Mouse (Mus musculus): ENCODE measurements around the gene Olfr710. TPM values are rescaled to one million over a fixed set of nuclear protein-coding genes. Genes with fewer than 3 reads are reported as not detected.
"Not testable (repeated sequence)": the region's sequence is repeated elsewhere in the genome, so short reads cannot be mapped to it uniquely, and the experiment has no call there.

The Olfr710 gene
- polyA plus RNA-seq, 1 experiment from 2014 or later: not detected

DNA sequence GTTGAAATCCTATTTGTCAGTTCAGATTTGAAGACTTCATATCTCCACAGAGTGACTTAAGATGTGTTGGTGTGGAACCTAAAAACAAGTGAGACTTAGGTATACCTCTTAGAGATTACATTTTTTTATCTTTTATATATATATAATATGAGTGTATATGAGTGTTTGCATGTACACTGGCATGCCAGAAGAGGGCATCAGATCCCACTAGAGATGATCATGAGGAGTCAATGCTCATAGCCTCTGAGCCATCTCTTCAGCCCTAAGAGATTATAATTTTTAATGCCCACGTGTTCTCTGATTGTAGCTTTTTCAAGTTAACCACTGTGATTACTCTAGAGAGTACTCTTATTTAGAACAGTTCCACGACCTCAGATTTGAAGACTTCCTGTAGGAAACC is 40.4 kb downstream of the Olfr710 start, which contains the start of gene Olfr1532-ps1:
Gene Olfr1532-ps1 (plus strand): TSS at position 326 of the 400 bp plus-strand sequence.
- no peak for DNase-seq
- Histone ChIP-seq H3K4me3 (ENCODE audit: low read depth, low read length) (no peak within 1 kb of the TSS), H3K9ac (replicated peaks) (no peak within 1 kb of the TSS), H3K4me1 (ENCODE audit: insufficient read depth) (no peaks in the 10 kb centered on the region), H3K27ac (ENCODE audit: low read depth) (no peak within 1 kb of the TSS), H3K27me3 (ENCODE audit: insufficient read depth, low read length) (no peaks in the 10 kb centered on the region), H3K36me3 (replicated peaks; ENCODE audit: insufficient read depth, low read length) (no peaks in the 10 kb centered on the region), H3K4me2 (ENCODE audit: low read depth, low read length) (no peak within 1 kb of the TSS), H3K9me3 (ENCODE audit: low read length) (no peaks in the 10 kb centered on the region)
- TF ChIP-seq EP300 (IDR thresholded peaks at IDR 0.05; ENCODE audit: low read depth) (no peak), CTCF (IDR thresholded peaks at IDR 0.05; ENCODE audit: low read depth) (no peak)
- WGBS (ENCODE audit: insufficient replicate concordance): 50% methylated on average over 2 of the region's 2 CpGs
- no peak for ATAC-seq

DNA sequence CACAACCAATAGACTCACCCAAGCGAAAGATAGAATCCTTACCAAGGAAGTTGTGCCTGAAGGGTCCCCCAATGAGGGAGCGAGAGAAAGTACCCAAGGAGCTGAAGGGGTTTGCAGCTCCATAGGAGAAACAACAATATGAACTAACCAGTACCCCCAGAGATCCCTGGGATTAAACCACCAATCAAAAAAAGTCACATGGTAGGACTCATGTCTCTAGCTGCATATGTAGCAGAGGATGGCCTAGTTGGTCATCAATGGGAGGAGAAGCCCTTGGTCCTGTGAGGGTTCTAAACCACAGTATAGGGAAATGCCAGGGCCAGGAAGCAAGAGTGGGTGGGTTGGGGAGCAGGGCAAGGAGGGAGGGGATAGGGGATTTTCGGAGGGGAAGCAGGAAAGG is 47.0 kb downstream of the Olfr710 start, which contains the start of gene Olfr707:
Gene Olfr707 (minus strand): TSS at position 101 of the 400 bp plus-strand sequence.
- H3K9me3 ChIP-seq (ENCODE audit: low read length); H3K4me2 ChIP-seq (ENCODE audit: low read depth, low read length); H3K27ac ChIP-seq (ENCODE audit: low read depth); H3K27me3 ChIP-seq (ENCODE audit: insufficient read depth, low read length); H3K36me3 ChIP-seq (replicated peaks; ENCODE audit: insufficient read depth, low read length); ATAC-seq; DNase-seq; H3K4me3 ChIP-seq (ENCODE audit: low read depth, low read length); H3K9ac ChIP-seq (replicated peaks); H3K4me1 ChIP-seq (ENCODE audit: insufficient read depth): not testable (repeated sequence)
- 77% methylated on average over 3 of the region's 3 CpGs for WGBS (ENCODE audit: insufficient replicate concordance)

Other genes with a start within 250 kb of the Olfr710 start
- not detected in 2 replicates for gene Olfr695, start 231.9 kb downstream of the Olfr710 start, polyA plus RNA-seq (2015; fragmentation: Nextera tagmentation; extraction: Ambion mirVana)
- gene Olfr697, start 205.9 kb downstream of the Olfr710 start, polyA plus RNA-seq (2015; fragmentation: Nextera tagmentation; extraction: Ambion mirVana): not detected in 2 replicates
- gene Olfr698, start 192.9 kb downstream of the Olfr710 start, polyA plus RNA-seq (2015; fragmentation: Nextera tagmentation; extraction: Ambion mirVana): not detected in 2 replicates
- not detected in 2 replicates for gene Olfr699, start 155.1 kb downstream of the Olfr710 start, polyA plus RNA-seq (2015; fragmentation: Nextera tagmentation; extraction: Ambion mirVana)
- gene Olfr700, start 139.5 kb downstream of the Olfr710 start, polyA plus RNA-seq (2015; fragmentation: Nextera tagmentation; extraction: Ambion mirVana): not detected in 2 replicates
- gene Olfr701, start 134.2 kb downstream of the Olfr710 start, polyA plus RNA-seq (2015; fragmentation: Nextera tagmentation; extraction: Ambion mirVana): not detected in 2 replicates
- not detected in 2 replicates for gene Olfr702, start 114.4 kb downstream of the Olfr710 start, polyA plus RNA-seq (2015; fragmentation: Nextera tagmentation; extraction: Ambion mirVana)
- not detected in 2 replicates for gene Olfr703, start 105.0 kb downstream of the Olfr710 start, polyA plus RNA-seq (2015; fragmentation: Nextera tagmentation; extraction: Ambion mirVana)
- not detected in 2 replicates for gene Olfr704, start 85.1 kb downstream of the Olfr710 start, polyA plus RNA-seq (2015; fragmentation: Nextera tagmentation; extraction: Ambion mirVana)
- gene Olfr705, start 71.4 kb downstream of the Olfr710 start, polyA plus RNA-seq (2015; fragmentation: Nextera tagmentation; extraction: Ambion mirVana): not detected in 2 replicates
- gene Olfr706, start 60.1 kb downstream of the Olfr710 start, polyA plus RNA-seq (2015; fragmentation: Nextera tagmentation; extraction: Ambion mirVana): not detected in 2 replicates
- gene Olfr707, start 47.1 kb downstream of the Olfr710 start, polyA plus RNA-seq (2015; fragmentation: Nextera tagmentation; extraction: Ambion mirVana): not detected in 2 replicates
- not detected in 2 replicates for gene Olfr1532-ps1, start 40.3 kb downstream of the Olfr710 start, polyA plus RNA-seq (2015; fragmentation: Nextera tagmentation; extraction: Ambion mirVana)
- not detected in 2 replicates for gene Olfr709-ps1, start 16.1 kb downstream of the Olfr710 start, polyA plus RNA-seq (2015; fragmentation: Nextera tagmentation; extraction: Ambion mirVana)
- gene Olfr6, start 15.6 kb upstream of the Olfr710 start, polyA plus RNA-seq (2015; fragmentation: Nextera tagmentation; extraction: Ambion mirVana): not detected in 2 replicates
- gene Olfr711, start 27.1 kb upstream of the Olfr710 start, polyA plus RNA-seq (2015; fragmentation: Nextera tagmentation; extraction: Ambion mirVana): not detected in 2 replicates
- gene Olfr2, start 57.8 kb upstream of the Olfr710 start, polyA plus RNA-seq (2015; fragmentation: Nextera tagmentation; extraction: Ambion mirVana): not detected in 2 replicates
- not detected in 2 replicates for gene Olfr713, start 82.9 kb upstream of the Olfr710 start, polyA plus RNA-seq (2015; fragmentation: Nextera tagmentation; extraction: Ambion mirVana)
- gene Olfr714, start 122.7 kb upstream of the Olfr710 start, polyA plus RNA-seq (2015; fragmentation: Nextera tagmentation; extraction: Ambion mirVana): not detected in 2 replicates
- gene Olfr17, start 144.9 kb upstream of the Olfr710 start, polyA plus RNA-seq (2015; fragmentation: Nextera tagmentation; extraction: Ambion mirVana): not detected in 2 replicates
- not detected in 2 replicates for gene Olfr715b, start 162.1 kb upstream of the Olfr710 start, polyA plus RNA-seq (2015; fragmentation: Nextera tagmentation; extraction: Ambion mirVana)
- gene Olfr715, start 182.8 kb upstream of the Olfr710 start, polyA plus RNA-seq (2015; fragmentation: Nextera tagmentation; extraction: Ambion mirVana): not detected in 2 replicates
- not detected in 2 replicates for gene Olfr716, start 190.0 kb upstream of the Olfr710 start, polyA plus RNA-seq (2015; fragmentation: Nextera tagmentation; extraction: Ambion mirVana)
- gene Nlrp14, start 218.7 kb upstream of the Olfr710 start, polyA plus RNA-seq (2015; fragmentation: Nextera tagmentation; extraction: Ambion mirVana): not detected in 2 replicates

All from liver, postnatal 0 days (tissue).